Mouse (Mus musculus) heart, embryonic 10.5 days (tissue): Measurements from ENCODE around the gene Pip5k1a. TPM values are rescaled to one million over a fixed set of nuclear protein-coding genes. Genes with fewer than 3 reads are reported as not detected.
A peak's percentile ranks its signal among the peaks of the same experiment; 100 is the strongest.
"Not testable (repeated sequence)": the region's sequence is repeated elsewhere in the genome, so short reads cannot be mapped to it uniquely, and the experiment has no call there.

ENCODE experiments used
- DNase-seq: peaks from one replicate; pipeline ENCODE4 v3.0.0-alpha.2; 2017; ENCODE audit warnings: low spot score
- H3K27ac ChIP-seq: fragments of 300-500 bp; sonication (generic); 2 replicates; pipeline ENCODE4 v1.5.1; 2016; ENCODE audit warnings: mild to moderate bottlenecking
- H3K27me3 ChIP-seq: fragments of 300-500 bp; sonication (generic); 2 replicates; pipeline ENCODE4 v1.6.1; 2016; ENCODE audit warnings: mild to moderate bottlenecking; ENCODE audit not compliant: poor library complexity, insufficient read depth, severe bottlenecking
- H3K36me3 ChIP-seq: fragments of 300-500 bp; sonication (generic); 2 replicates; pipeline ENCODE4 v1.6.1; 2016; ENCODE audit warnings: mild to moderate bottlenecking, moderate library complexity
- H3K4me1 ChIP-seq: fragments of 300-500 bp; sonication (generic); 2 replicates; pipeline ENCODE4 v1.6.1; 2016; ENCODE audit warnings: mild to moderate bottlenecking
- H3K4me3 ChIP-seq: fragments of 300-500 bp; sonication (generic); 2 replicates; pipeline ENCODE4 v1.5.1; 2016; ENCODE audit warnings: mild to moderate bottlenecking, moderate library complexity
- H3K9me3 ChIP-seq: fragments of 300-500 bp; sonication (generic); 2 replicates; pipeline ENCODE4 v1.6.1; 2016; ENCODE audit warnings: mild to moderate bottlenecking, moderate library complexity
- WGBS: fragments of 180-500 bp; shearing (Covaris S2); methylation state at CpG from one replicate; pipeline ENCODE4 v1.1.7; 2016; 5-methylcytosine and 5-hydroxymethylcytosine counted together
- polyA plus RNA-seq: library from polyadenylated mRNA; unstranded; fragments of >200 nt; fragmentation: Nextera tagmentation; extraction: Ambion mirVana; gene quantifications from 2 replicates; pipeline ENCODE4 v1.2.1, GENCODE M21; 2016

Pip5k1a gene
- polyA plus RNA-seq, 1 experiment from 2014 or later = 18.8 TPM

DNA sequence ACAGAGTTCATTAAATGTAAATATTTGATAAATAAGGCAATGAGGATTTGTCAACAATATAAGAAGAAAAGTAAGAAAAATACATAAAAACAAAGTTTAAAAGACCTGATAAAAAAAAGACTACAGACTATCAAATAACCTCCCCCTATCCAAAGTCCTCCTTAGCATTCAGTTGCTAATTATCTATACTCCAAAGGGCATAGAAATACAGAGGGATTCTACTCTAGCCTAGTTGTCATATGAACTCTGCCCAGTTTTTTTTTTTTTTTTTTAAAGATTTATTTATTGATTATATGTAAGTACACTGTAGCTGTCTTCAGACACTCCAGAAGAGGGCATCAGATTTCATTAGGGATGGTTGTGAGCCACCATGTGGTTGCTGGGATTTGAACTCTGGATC, 578 bp upstream of the Pip5k1a start:
- DNase-seq, H3K9me3 ChIP-seq, H3K27me3 ChIP-seq, H3K36me3 ChIP-seq: not testable (repeated sequence)
- peak overlapping the region; percentile 97 for H3K4me3 ChIP-seq
- H3K4me1 ChIP-seq = peaks cover 16% of the 10 kb centered on the region
- peak overlapping the region; percentile 95 for H3K27ac ChIP-seq

DNA sequence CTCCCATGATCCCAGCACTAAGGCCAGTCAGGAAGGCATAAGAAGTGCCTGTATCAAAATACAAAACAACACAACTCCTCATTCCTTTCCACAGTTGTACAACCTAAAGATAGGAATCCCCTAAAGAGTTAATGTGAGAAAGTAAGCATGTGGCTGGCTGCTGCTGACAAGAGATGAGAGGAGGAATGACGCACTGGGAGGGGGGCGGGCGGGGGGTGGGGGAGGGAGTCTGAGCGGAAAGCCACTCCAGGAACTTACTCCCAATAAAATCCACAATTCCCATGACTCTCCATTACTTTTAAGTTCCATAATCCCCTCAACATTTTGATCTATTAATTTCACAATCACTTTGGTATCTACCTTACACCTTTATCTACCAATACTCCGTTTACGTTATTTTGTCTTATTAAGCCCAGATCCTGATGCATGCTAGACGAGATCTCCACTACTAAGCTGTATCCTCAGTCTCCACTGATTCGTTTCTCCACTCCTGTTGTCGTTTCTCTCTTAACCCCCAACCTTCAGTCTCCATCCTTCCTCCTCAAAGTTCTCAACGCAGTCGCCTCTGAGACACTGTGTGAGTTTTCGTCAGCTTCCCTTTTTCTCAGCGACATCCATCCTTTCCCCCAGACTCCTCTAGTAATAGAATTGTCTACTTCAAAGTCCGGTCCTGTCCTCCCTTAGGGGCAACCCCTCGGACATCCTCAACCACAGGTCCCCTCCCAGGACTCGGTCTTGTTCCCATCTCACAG, 968 bp downstream of the Pip5k1a start:
- peak overlapping the region; percentile 97 for H3K4me3 ChIP-seq
- no peaks in the 10 kb centered on the region for H3K27me3 ChIP-seq
- no peaks in the 10 kb centered on the region for H3K9me3 ChIP-seq
- 2% methylated on average over 16 of the region's 16 CpGs for WGBS
- H3K36me3 ChIP-seq = peaks cover 17% of the 10 kb centered on the region; the same call in 1 of the 2 replicates
- H3K4me1 ChIP-seq = peaks cover 15% of the 10 kb centered on the region
- DNase-seq = no peak
- peak overlapping the region; percentile 95 for H3K27ac ChIP-seq

DNA sequence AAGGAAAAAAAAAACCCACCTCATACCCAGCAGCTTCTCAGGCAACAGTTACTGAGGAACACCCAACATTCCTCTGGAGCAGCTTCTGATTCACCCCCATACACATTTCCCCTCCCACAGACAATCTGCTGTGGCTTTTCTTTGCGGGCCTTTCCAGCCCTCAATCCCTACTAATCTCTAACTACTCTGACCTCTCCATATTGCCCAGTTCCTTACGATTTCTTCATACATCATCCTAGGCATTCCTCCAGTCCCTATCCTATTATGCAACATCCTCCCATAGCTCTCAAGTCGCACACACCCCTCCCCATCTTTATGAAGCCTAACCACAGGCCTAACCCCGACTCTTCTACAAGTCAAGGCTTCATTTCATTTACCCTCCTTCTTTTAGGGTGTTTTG, 1.6 kb downstream of the Pip5k1a start:
- H3K36me3 ChIP-seq = peaks cover 17% of the 10 kb centered on the region; the same call in 1 of the 2 replicates
- H3K9me3 ChIP-seq = no peaks in the 10 kb centered on the region
- 43% methylated on average over 4 of the region's 4 CpGs for WGBS
- DNase-seq = no peak
- peak overlapping the region; percentile 95; the same call in 1 of the 2 replicates for H3K27ac ChIP-seq
- H3K4me3 ChIP-seq = peak overlapping the region; percentile 97
- H3K4me1 ChIP-seq = peaks cover 15% of the 10 kb centered on the region
- H3K27me3 ChIP-seq = no peaks in the 10 kb centered on the region

DNA sequence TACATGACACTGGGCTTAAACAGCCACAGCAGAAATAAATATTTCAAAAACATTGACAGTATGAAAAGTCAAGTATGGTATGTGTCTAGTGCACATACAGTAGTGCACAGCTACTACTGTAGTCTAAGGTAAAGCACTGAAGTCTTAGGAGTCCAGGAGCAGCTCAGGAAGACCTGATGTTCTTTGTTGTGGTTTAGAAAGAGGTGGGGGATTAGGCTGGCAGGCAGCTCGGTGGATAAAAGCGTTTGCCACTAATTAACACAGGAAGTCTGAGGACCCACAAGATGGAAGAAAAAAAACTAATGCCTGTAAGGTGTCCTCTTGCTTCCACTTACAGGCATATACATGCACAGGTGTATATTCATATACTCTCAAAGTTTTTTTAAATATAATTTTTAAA, 5.9 kb downstream of the Pip5k1a start:
- peaks cover 10% of the 10 kb centered on the region for H3K4me1 ChIP-seq
- H3K36me3 ChIP-seq = peaks cover 35% of the 10 kb centered on the region
- no peak for DNase-seq
- H3K9me3 ChIP-seq = no peaks in the 10 kb centered on the region
- H3K4me3 ChIP-seq = no peak overlapping the region
- no peak overlapping the region for H3K27ac ChIP-seq
- WGBS = 47% methylated on average over 2 of the region's 2 CpGs
- H3K27me3 ChIP-seq = no peaks in the 10 kb centered on the region

DNA sequence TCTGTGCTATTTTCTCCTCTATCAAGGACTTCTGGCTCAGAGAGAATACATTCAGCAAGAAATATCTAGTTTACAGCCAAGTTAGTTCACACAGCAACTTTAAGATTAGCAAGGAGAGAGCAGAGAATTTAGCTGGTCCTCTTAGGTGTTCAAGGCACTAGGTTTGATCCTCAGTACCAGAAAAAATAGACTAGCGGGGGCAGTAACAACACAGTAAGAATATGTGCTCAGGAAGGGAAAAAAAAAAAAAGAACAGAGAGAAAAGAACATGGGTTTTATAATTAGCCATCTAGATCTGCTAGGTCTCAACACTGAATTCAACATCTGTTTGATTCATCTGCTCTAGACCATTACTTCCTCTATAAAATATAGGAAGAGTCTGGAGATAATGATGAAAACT, 18.7 kb downstream of the Pip5k1a start:
- WGBS = 93% methylated on average over 1 of the region's 1 CpGs
- Histone ChIP-seq H3K27me3 (no peaks in the 10 kb centered on the region), H3K36me3 (peaks cover 14% of the 10 kb centered on the region; the same call in 1 of the 2 replicates), H3K9me3 (no peaks in the 10 kb centered on the region), H3K4me3 (no peak overlapping the region), H3K27ac (no peak overlapping the region), H3K4me1 (0 out of 2 replicates have a peak, but pooled peaks cover 2% of the 10 kb centered on the region)
- DNase-seq = no peak

DNA sequence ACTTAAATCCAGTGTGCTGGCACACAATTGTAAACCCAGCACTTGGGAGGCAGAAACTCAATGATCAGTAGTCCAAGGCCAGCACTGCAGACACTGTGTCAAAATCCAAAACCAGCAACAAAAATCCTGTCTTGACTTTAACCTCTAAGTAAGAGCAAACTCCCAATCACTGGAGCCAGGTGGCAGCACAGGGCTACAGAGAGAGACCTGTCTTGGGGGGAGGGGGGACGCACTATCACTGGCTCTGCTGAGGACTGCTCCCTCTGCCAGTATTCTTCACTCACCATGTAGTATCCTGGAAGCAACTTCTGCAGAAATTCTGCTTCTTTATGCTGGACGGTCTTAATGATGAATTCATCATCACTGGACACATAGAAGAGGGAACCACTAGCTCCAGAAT, 35.1 kb downstream of the Pip5k1a start:
- Histone ChIP-seq H3K27me3 (no peaks in the 10 kb centered on the region), H3K36me3 (peaks cover 90% of the 10 kb centered on the region), H3K4me1 (no peaks in the 10 kb centered on the region), H3K27ac (no peak overlapping the region), H3K9me3 (no peaks in the 10 kb centered on the region), H3K4me3 (no peak overlapping the region)
- 87% methylated on average over 2 of the region's 2 CpGs for WGBS
- DNase-seq = no peak

DNA sequence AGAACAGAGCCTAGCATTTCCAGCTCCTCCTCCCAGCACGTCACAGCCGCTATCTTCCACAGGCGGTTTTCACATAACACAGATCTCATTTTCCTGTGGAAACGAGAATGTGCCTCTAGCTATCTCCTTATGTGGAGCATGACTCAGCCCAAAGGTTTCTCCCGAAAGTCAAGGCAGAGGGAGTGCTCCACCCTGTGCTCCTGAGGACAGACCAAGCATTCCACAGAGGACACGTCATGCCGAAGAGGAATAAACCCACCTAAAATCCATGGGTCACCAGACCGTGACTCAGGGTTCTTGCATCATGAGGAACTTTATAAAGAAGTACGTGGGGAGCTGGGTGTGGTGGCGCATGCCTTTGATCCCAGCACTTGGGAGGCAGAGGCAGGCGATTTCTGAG, 40.2 kb downstream of the Pip5k1a start:
- peaks cover 97% of the 10 kb centered on the region for H3K36me3 ChIP-seq
- H3K27me3 ChIP-seq = no peaks in the 10 kb centered on the region
- H3K27ac ChIP-seq = no peak overlapping the region
- H3K9me3 ChIP-seq = no peaks in the 10 kb centered on the region
- 70% methylated on average over 11 of the region's 11 CpGs for WGBS
- no peak for DNase-seq
- no peak overlapping the region for H3K4me3 ChIP-seq
- no peaks in the 10 kb centered on the region for H3K4me1 ChIP-seq

DNA sequence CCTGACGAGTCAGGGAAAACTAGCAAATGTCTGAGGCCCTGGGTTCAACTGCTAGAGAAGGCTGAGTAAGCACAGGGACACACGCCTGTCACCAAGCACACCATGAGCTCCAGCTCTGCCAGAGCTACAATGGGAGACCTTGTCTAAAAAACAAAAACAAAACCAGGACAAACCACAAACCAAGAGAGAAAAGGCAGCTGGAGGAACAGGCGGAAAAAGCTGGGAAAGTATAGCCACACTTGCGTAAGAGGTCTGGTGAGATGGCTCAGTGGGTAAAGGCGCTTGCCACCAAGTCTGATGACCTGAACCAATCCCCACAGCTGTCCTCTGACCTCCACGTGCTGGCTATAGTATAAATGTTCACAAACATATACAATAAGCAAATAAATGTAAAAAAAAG, 40.6 kb downstream of the Pip5k1a start:
- Histone ChIP-seq H3K27ac (no peak overlapping the region), H3K4me3 (no peak overlapping the region), H3K36me3 (peaks cover 97% of the 10 kb centered on the region), H3K4me1 (no peaks in the 10 kb centered on the region), H3K9me3 (no peaks in the 10 kb centered on the region), H3K27me3 (no peaks in the 10 kb centered on the region)
- WGBS = 89% methylated on average over 6 of the region's 6 CpGs
- DNase-seq = no peak

DNA sequence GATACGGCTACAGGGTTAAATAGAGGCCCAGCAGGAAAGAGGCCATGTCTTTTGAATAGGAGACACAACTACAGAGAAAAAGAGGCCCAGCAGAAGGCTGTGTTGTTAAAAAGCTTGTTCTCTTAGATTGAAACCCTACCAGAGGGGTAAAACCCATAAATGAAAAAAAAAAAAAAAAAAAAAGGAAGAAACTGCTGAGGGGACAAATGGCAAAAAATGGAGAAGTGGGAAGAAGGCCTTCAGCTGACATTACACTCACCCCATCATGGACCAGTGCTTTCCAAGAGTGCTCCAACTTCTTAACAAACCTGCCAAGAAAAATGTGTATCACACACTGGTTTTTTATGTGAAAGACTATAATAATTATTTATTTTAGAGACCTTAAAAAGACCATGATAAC, 41.2 kb downstream of the Pip5k1a start:
- WGBS = 88% methylated on average over 1 of the region's 1 CpGs
- peaks cover 97% of the 10 kb centered on the region for H3K36me3 ChIP-seq
- no peaks in the 10 kb centered on the region for H3K4me1 ChIP-seq
- H3K9me3 ChIP-seq = no peaks in the 10 kb centered on the region
- H3K27ac ChIP-seq = no peak overlapping the region
- H3K27me3 ChIP-seq = no peaks in the 10 kb centered on the region
- DNase-seq = no peak
- H3K4me3 ChIP-seq = no peak overlapping the region

DNA sequence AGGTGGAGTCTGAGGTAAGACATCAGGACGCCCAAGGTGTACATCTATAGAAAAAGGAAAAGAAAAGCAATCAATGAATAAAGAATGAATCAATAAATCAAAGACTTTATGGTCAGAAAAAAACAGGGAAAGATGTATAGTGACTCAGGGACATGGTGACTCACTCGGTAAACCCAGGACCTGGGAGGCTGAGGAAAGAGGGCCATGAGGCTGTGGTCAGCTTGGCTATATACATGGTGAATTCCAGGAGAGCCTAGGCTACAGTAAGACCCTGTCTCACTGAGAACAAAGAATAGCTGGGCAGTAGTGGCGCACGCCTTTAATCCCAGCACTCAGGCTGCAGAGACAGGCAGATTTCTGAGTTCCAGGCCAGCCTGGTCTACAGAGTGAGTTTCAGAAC, 43.0 kb downstream of the Pip5k1a start:
- no peak overlapping the region for H3K27ac ChIP-seq
- H3K27me3 ChIP-seq = no peaks in the 10 kb centered on the region
- no peak overlapping the region for H3K4me3 ChIP-seq
- H3K9me3 ChIP-seq = no peaks in the 10 kb centered on the region
- H3K4me1 ChIP-seq = no peaks in the 10 kb centered on the region
- DNase-seq = no peak
- H3K36me3 ChIP-seq = peaks cover 98% of the 10 kb centered on the region
- 84% methylated on average over 4 of the region's 4 CpGs for WGBS

DNA sequence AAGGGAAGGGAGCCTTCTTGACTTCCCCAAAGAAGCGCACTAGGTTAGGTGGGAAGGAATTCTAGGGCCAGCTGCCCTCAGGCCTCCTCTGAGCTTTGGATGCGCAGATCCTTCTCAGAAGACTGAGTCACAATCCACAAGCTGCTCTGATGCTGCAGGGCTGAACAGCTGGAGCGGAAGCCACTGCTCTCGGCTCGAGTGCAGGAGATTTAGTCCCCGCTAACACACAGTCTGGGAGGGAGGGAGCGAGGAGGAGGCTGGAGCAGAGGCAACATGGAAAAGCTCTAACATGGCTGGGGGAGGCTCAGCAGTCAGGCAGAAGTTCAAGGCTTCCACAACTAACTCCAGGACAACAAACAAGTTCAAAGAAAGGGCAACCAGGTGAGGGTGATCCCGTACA, 48.7 kb downstream of the Pip5k1a start:
- H3K4me1 ChIP-seq = peaks cover 18% of the 10 kb centered on the region; the same call in 1 of the 2 replicates
- WGBS = 76% methylated on average over 8 of the region's 8 CpGs
- peaks cover 60% of the 10 kb centered on the region for H3K36me3 ChIP-seq
- no peaks in the 10 kb centered on the region for H3K9me3 ChIP-seq
- no peaks in the 10 kb centered on the region for H3K27me3 ChIP-seq
- no peak overlapping the region for H3K4me3 ChIP-seq
- no peak overlapping the region for H3K27ac ChIP-seq
- DNase-seq = no peak

DNA sequence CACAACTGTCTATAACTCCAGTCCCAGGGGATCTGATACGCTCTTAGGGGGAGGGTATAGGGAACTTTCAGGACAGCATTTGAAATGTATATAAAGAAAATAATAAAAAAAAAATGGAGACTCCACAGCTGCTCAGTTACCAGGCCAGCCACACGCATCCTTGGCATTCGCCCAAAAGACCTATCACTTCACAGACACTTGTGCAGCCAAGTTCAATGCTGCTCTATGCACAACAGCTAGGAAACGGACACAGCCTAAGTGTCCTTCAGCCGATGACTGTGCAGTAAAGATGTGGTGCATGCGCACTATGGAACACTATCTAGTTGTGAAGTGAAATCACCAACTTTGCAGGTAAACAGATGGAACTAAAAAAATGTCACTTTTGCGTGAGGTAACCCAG, 50.5 kb downstream of the Pip5k1a start:
- DNase-seq = no peak

DNA sequence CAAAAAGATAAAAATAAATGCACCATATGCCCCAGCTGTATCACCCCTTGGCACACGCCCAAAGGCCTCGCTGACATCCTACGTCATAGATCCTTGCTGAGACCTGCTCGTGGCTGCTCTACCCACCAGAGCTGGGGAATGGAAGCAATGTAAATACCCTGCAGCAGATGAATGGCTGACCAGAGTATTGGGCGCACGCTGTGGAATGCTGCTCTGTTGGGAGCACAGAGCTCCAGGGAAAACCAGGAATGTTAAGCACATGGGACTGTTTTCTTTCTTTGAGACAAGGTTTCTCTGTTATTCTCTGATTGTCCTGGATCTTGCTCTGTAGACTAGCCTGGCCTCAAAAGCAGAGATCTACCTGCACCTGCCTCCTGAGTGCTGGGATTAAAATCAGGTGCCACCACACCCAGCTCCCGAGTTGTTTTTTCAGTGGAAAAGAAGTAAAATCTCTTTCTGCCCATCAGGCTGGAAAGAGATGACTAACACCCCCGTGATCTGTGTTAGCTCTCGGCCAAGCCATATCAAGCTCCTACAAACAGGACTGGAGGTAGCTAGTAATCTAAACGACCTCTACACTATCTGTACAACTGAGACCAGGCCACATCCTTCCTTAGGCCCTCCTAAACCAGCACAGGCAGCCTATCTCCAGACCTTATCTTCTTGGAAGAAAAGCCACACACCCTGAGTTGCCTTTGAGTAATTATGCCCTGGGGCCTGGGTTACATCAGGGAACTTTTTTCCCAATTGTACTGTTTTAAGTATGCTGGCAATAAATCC, 52.1 kb downstream of the Pip5k1a start:
- Histone ChIP-seq H3K4me3 (peak overlapping the region; percentile 0), H3K27ac (peak overlapping the region; percentile 80), H3K9me3 (no peaks in the 10 kb centered on the region), H3K27me3 (no peaks in the 10 kb centered on the region), H3K4me1 (peaks cover 18% of the 10 kb centered on the region; the same call in 1 of the 2 replicates), H3K36me3 (peaks cover 26% of the 10 kb centered on the region)
- WGBS = 7% methylated on average over 10 of the region's 10 CpGs
- peak; percentile 86 for DNase-seq

More for the DNA sequence above, 50.5 kb downstream of the Pip5k1a start:
- Histone ChIP-seq H3K27me3 (no peaks in the 10 kb centered on the region), H3K9me3 (no peaks in the 10 kb centered on the region), H3K4me1 (peaks cover 18% of the 10 kb centered on the region; the same call in 1 of the 2 replicates), H3K4me3 (no peak overlapping the region), H3K27ac (no peak overlapping the region), H3K36me3 (peaks cover 42% of the 10 kb centered on the region)
- 80% methylated on average over 7 of the region's 7 CpGs for WGBS
